Mouse (Mus musculus) lung, postnatal 0 days (tissue): ENCODE data around the gene Luzp1.

ENCODE experiments used
- CTCF ChIP-seq: IDR thresholded peaks from 2 replicates; pipeline ENCODE4 v1.5.1; 2016; ENCODE audit warnings: antibody characterized with exemption, mild to moderate bottlenecking
- EP300 ChIP-seq: IDR thresholded peaks from 2 replicates; pipeline ENCODE4 v1.6.1; 2016; ENCODE audit warnings: antibody characterized with exemption, mild to moderate bottlenecking, control low read depth

- no peak for TF ChIP-seq CTCF
- no peak for TF ChIP-seq EP300
Observed at GRCm38 (mm10) chr4:136547721-136548120, 78.2 kb downstream of the Luzp1 start.
